Mouse (Mus musculus): Measurements from ENCODE around the gene Hs2st1. TPM values are rescaled to one million over a fixed set of nuclear protein-coding genes. Genes with fewer than 3 reads are reported as not detected.
"Not testable (repeated sequence)": the region's sequence is repeated elsewhere in the genome, so short reads cannot be mapped to it uniquely, and the experiment has no call there.

Gene Hs2st1
- total RNA-seq (2021) = 10 to 100 TPM; 50.8 to 51.1 TPM
- long read RNA-seq, experiment 1, full-length matches to known transcripts = 55 of 81 reads
- long read RNA-seq, experiment 1, partial matches to known transcripts = 2 of 81 reads
- long read RNA-seq, experiment 1, other reads (novel, unspliced or antisense) = 24 of 81 reads
- long read RNA-seq, experiment 2, full-length matches to known transcripts = 31 of 58 reads
- long read RNA-seq, experiment 2, partial matches to known transcripts = 4 of 58 reads
- long read RNA-seq, experiment 2, other reads (novel, unspliced or antisense) = 23 of 58 reads

DNA sequence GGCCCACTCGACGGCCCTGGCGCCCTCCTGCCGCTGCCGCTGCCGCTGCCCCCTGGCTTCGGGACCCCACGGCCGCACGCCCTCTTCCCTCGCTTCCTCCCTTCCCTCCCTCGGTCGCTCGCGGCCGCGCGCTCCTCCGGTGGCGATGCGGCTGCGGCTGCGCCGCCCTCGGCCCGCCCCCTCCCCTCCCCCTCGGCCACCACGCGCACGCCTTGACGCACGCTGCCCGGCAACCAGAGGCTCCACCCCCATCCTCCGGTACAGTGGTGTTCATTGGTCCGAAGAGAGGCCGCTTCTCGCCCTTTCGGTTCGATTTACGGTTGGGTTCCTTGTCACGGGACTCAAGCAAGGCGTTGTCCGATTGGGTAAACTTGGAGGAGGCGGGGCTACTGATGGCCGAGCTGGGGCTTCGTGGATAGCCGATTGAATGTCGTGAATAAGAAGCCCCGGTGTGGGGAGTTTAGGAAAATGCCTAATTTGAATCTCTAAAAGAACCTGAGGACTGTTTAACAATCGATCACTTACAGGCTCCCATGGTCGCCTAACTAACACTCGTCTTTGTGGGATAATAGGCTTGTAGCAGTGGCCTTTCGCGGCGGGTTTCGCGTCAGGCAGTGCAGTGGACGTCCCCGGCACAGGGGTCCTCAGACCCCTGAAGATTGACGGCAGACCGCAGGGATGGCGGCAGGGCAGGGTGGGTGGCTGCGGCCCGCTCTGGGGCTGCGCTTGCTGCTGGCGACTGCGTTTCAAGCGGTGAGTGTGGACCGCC, at the start of gene Hs2st1, which contains the start of gene Selenof:
Gene Hs2st1 (minus strand): TSS at position 135 of the 769 bp plus-strand sequence.
Gene Selenof (plus strand): TSS at position 258 of the 769 bp plus-strand sequence.
- DNase-seq (ENCODE audit: low spot score in 2 of 2) = peak; percentile 96

DNA sequence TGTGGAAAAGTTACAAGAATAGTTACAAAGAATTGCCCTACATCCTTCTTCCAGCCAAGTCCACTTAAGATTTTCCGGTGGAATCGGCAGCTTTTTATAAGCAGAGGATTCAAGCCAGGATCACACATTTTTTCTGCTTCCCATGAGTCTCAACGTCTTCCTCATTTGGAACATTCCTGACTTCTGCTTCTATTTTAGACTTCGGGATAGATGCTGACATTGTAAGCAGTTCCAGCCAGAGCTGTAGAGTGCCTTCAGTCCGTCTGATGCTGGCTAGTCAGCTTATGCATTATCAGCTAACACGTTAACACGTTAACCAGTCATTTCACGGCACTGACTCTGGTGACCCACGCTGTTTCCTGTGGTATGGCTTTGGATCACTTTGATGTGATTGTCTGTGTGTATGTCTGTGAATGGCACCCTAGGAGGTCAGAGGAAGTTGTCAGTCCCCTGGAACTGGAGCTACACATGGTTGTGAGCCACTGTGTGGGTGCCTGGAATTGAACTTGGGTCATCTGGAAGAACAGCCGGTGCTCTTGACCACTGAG, 47.7 kb upstream of the Hs2st1 start:
- DNase-seq (ENCODE audit: low spot score in 2 of 2) = no peak

DNA sequence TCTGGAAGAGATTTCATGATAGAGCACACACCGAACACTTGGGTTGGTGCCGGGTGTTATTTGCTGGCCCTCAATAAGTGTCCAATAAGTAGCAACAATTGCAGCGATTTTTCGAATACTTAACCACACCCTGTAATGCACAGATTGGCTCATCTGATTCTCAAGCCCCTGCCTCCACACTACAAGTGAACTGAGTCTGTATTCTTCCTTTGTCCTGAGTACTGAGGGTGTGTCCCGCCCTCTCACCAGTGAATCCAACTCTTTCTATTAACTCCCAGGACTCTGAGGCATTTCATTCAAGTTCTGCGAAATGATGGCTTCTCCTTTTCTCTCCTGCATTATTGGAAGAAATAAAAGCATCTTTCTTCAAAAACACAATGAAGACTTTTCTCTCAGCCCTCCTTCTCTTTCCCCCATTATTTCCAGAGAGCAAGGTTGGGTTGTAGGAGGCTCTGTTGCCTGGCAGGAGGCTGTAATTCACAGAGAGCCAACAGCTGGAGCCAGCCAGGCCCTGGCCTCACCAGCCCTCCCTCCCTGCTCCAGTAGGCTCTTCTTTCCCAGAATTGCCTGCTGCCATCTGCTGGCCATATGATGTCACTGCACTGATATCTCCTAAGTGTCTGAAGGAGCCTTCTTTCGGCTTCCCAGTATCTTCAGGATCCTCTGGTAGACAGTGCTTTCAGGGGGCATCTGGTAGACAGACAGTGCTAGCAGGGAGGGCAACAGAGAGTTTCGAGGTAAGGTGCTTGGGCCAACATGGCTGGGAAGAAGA, 46.9 kb upstream of the Hs2st1 start:
- peak; percentile 87 to 94 for DNase-seq (ENCODE audit: low spot score in 2 of 2)

DNA sequence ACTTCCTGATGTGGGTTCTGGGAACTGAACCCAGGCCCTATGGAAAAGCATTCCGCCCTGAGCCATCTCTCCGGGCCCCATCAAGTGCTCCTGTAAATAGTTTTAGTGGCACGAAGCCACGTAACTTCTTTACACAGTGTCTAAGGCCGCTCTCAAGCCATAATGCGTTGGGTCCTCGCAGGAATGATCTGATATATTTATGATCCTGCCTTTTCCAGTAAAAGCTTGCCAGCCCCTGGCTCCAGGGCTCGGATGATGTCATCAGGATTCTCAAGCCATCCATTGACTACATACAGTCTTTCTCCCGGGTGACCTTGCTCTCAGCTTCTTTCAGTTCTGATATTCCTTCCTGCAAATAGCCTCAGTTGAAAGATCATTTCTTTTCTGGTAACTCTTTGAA, 45.5 kb upstream of the Hs2st1 start:
- no peak for DNase-seq (ENCODE audit: low spot score in 2 of 2)

DNA sequence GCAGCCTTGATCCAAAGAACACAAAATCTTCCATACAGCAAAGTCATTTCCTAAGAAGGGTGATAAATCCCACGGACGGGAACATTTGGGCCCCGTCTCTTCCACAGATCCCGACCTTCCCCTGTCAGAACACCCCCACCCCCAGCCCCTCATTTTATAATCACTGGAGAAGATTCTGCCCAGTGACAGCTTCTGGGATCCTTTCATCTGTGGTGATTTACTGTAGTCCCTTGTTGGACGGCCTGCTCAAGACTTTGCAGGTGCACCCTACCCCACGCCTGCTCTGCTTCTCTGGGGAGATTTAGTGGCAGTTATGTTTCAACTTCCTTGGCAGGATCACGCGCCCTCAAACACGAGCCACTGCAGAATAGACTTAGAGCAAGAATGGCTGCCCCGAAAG, 44.7 kb upstream of the Hs2st1 start:
- no peak for DNase-seq (ENCODE audit: low spot score in 2 of 2)

DNA sequence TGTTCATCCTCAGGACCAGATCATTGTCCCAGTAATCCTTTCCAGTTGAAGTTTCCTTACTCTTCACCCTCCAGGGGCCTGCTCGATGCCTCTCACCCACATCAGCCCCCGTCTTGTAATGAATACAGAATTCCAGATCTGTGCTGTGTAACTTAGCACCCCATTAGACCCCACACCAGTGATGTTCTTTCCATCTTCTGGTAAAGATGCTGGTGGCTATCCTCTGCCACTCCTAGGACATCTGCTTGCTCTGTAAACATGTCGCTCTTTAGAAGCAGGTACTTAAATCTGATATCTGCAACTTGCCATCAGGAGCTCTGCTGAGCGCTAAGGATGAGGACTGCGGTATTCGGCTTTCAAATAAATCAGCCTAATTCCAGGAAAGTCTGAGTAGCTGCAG, 44.3 kb upstream of the Hs2st1 start:
- no peak for DNase-seq (ENCODE audit: low spot score in 2 of 2)

DNA sequence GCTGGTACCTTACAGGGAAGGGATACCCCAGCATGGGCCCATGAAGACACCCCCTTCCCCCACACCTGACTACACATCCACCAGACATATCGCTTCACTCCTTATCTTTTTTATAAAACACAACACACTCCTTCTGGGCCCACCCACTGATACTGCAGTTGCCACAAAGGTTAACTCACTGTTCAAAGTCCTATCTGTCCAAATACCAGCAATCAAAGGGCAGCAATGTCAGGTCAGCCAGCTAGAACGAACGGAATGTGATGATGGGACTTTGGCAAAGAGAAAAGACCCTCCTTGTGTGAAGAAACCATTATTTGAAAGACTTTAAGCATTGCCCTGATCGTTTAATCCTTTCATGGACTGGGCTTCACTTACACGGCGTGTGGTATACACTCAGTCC, 42.4 kb upstream of the Hs2st1 start:
- DNase-seq (ENCODE audit: low spot score in 2 of 2) = no peak

DNA sequence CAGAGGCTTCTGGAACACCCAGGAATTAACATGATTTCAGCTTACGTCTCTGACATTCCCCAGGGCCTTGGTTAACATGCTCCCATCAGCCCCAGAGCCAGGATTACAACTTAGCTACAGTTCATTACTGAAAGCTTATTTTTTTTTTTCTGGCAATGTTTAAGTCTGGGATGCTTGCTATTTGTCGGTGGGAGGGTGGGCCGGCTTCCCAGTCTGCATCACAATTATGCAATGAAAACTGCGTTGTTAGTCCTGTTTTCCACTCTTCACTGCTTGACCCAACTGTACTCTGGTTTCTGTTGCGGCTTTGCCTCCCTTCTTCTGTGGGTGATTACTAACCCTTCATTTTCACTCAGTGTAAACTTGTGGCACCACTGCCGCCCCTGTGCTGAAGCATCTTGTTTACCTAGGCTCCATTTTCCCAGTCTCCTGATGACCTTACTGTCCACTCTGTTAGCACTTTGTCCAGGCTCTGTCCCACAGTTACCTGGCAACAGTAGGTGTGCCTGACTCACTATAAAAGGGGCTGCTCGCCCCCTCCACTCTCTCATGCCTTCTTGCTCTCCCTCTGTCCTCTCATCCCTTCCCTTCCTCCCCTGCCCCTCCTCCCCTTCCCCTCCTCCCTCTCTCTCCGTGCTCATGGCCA, 41.8 kb upstream of the Hs2st1 start:
- no peak for DNase-seq (ENCODE audit: low spot score in 2 of 2)

DNA sequence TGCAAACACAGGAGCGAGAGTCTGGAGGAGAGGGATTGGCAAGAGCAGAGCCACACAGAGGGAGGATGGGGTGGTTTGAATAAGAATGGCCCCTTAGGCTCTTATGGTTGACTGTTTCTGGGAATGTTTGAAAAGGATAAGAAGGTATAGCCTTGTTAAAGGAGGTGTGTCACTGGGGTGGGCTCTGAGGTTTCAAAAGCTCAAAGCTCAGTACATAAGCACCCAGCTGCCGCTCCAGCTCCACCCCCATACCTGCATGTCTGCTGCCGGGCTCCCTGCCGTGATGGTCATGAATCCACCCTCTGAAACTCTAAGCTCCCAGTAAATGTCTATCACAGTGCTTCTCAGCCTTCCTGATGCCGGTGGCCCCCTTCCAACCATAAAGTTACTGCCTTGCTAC, 40.8 kb upstream of the Hs2st1 start:
- DNase-seq (ENCODE audit: low spot score in 2 of 2) = no peak

DNA sequence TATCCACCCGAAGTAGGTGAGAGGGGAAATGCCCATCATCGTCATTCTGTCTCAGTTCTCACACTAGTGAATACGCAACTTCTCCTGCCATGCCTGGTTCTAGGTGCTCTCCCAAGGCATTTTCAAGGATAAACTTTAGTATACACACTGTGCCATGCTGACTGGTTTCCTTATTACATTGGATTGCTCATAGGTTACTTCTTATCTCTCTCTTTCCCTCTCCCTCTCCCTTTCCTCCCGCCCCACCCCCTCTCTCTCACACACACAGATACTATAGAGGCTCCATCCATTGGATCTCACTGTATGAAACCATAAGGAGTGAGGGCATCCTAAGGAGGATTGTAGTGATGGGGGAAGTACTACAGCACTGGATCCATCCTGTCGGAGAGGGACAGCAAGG, 38.1 kb upstream of the Hs2st1 start:
- DNase-seq (ENCODE audit: low spot score in 2 of 2) = no peak

DNA sequence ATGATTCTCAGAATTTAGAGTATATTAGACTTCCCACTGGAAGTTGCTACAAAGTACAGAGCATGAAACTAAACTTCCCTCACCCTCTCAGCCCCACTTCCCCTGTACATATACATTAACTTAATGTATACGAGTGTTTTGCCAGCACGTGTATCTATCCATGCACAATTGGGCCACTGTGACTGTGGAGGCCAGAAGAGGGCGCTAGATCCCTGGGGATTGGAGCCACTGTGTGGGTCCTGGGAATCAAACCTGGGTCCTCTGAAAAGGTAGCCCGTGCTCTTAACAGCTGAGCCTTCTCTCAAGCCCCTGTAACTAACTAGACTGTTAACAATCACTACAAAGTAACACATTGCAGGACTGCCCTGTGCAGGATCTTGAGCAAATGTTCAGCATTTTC, 36.5 kb upstream of the Hs2st1 start:
- DNase-seq (ENCODE audit: low spot score in 2 of 2) = no peak

DNA sequence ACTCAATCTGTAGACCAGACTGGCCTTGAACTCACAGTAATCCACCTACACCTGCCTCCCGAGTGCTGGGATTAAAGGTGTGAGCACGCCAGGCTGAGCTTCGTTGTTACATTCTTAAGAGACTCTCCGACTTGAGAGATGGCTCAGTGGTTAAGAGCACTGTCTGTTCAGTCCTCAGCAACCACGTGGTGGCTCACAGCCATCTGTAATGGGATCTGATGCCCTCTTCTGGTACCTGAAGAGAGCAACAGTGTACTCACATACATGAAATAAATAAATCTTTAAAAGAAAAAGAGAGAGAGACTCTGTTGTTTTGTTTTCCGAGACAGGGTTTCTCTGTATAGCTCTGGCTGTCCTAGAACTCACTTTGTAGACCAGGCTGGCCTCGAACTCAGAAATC, 35.8 kb upstream of the Hs2st1 start:
- DNase-seq (ENCODE audit: low spot score in 2 of 2) = not testable (repeated sequence)

DNA sequence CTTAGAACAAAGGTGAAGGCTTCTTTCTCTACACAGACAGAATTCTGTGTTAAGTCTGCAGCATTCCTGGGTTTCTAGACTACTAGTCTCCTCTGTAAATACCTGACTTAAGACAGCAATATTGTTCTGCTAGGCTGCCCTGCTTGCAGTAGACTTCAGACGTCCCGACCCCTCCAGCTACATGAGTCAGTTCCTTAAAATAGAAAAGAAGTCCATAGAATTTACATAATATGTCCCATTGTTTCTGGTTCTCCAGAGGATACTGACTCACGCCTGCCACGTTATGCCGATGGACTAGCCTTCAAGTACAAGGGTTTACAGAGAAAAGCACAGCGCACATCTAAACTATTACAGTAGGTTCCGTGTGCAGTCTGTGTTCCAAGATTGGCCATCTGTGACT, 34.2 kb upstream of the Hs2st1 start:
- DNase-seq (ENCODE audit: low spot score in 2 of 2) = no peak

DNA sequence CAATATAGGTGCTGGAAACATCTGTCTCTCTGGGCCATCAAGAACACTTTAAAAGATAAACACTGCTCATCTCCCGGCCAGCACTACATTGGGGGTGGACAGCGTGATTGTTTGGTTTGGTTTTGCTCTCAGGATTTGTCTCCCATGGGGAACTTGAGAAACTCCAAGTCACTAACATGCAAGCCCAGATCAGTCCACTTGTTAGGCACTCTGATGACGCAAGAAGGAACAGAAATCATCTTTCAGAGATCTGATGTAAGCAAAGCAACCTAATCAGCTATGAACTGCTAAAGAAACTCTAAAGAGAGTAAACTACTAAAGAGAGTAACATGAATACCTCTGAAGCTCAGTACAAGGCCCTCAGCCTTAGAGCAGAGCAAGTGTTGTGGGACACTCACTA, 33.6 kb upstream of the Hs2st1 start:
- no peak for DNase-seq (ENCODE audit: low spot score in 2 of 2)

DNA sequence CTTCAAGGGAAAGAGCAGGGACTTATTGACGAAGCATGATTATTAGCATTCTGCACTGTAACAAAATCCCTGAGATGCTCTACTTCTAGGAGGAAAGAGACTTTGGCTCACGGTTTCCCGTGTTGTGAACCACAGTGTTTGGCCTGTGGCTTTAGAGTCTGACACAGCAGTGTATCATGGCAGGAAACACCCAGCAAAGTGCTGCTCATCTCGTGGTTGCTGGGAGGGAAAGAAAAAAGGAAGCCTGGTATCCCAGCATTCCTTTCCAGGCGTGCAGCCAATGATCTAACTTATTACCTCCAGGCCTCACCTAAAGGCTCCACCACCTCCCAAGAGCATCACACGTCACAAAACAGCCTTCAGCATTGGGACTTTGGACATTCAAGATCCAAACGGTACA, 32.8 kb upstream of the Hs2st1 start:
- no peak for DNase-seq (ENCODE audit: low spot score in 2 of 2)

DNA sequence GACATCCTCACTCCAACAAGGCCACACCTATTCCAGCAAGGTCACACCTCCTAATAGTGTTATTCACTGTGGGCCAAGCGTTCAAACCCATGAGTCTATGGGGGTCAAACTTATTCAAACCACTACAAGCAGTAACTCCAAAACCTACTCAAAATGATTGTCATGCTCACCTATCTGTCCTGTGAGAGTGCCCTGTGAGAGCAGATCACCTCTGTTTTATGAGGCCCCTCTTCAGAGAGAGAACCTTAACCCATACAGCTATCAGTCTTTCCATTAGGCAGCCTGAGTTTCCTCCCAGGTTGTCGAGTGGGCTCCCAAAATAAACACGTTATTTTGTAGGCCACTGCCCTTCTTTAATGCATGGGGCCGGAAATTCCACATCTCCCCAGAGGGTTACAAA, 32.4 kb upstream of the Hs2st1 start:
- no peak for DNase-seq (ENCODE audit: low spot score in 2 of 2)

DNA sequence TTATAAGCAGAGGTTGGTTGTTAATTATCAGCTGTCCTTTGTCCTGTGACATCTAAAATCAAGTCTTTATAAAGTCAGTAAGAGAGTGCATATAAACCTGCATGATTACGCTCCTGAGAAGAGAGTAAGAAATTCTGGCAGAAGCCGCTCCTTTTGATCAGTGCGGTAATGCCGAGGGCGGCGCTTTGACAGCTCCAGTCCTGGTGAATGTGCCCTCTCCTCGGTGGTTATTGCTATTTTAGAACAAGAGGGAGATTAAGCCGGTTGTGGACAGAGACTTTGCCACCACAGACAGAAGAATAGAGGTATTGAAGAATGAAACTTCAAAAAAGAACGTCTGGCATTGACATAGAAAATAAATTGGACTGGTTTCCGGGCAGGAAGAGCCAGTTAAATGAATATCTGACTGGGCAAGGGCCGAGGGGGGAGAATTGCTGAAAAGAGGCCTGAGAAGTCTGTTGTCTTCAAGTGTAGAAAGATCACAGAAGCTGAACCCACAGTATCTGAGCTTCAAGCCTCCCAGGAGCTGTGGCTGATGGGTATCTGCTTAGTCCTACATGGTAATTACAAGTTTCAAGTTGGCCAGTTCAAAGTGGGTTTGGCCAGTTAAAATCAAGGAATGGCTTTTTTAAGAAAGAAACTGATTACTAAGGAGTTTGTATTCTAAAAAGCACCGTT, 27.9 kb upstream of the Hs2st1 start:
- DNase-seq (ENCODE audit: low spot score in 2 of 2) = no peak

DNA sequence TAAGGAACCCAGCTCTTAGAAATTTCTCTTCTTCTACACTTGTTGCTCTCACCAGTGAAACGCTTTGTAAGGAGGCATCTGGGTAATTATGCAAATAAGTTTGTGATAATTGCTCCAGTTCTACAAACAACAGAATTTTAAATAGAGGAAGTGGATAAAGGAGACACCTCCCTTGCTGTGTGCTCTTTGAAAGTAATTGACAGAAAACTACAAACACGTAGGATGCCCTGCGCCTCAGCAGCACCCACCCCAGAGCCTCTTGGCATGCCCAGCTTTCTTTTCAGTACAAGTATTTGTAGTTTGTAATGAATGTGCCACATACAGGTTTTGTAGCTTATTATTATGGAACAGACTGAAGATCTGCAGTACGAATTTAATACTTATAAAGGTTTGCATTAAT, 27.1 kb upstream of the Hs2st1 start:
- DNase-seq (ENCODE audit: low spot score in 2 of 2) = no peak

DNA sequence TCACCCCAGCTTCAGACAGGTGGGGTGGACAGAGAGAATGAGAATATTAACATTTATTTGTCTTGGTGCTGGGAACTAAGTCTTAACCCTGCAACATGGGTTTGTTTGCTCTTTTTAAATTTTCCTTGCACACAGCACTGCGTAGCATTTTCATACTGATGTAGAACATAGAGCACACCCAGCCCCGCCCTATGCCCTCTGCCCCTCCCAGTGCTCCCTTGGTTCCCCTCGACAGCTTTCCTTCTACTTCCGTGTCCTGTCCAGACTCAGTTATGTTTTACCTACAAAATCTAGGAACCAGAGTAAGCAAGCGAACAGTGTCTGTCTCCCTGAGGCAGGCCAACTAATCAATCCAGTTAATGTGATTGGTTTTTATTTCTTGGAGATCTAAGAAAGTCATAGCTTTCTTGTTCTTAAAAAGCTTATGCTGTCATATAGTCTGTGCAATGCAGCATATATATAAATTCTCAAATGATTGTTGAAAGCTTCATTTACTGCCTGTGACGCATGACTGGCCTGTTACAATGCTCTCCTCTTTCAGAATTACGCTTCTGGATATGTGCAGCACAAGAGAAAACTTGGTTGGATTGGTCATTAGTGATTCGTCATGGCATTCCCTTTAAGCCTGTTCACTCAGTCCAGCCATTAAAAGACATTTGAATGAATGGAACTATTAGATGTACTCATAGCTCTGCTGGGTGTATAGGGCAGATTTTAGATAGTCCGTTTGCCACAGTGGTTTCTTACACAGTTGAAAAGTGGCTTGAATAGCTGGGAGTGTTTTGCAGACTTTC, 23.2 kb upstream of the Hs2st1 start:
- DNase-seq (ENCODE audit: low spot score in 2 of 2) = no peak

All from left cerebral cortex, adult 18-20 months (tissue).